ENCODE assay signal across 8 mouse cellular contexts in the genomic region with DNA sequence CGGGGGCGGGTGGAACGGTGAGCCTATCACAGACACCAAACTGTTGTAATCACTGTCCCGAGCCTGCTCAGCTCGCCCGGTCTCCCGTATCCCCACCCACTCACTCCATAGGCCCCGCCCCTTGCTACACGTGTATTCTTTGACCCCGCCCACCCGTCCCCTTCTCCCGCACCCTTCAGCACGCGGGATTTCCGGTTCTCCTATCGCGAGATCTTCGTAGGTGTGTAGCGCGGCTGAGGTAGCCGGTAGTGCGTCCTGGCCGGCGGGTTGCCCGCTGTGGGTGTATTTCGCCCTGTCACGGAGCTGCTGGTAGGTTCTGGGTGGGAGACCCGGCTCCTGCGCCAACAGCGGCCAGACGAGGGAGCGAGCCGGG. TPM values are rescaled to one million over a fixed set of nuclear protein-coding genes. Genes with fewer than 3 reads are reported as not detected.
A peak's percentile ranks its signal among the peaks of the same experiment; 100 is the strongest.
DNase-seq lines count a peak whose midpoint lies in the region; ATAC-seq lines count a peak whose summit lies in the region.

A gene (plus strand): TSS at position 172 of the 373 bp plus-strand sequence.

- peak within 1 kb of the TSS; percentile 97 for H3K27ac ChIP-seq in heart, embryonic 10.5 days
- peak within 1 kb of the TSS; percentile 94 for H3K27ac ChIP-seq in kidney, embryonic 15.5 days

- peaks cover 7% of the 10 kb centered on the region; the same call in 1 of the 2 replicates for H3K4me1 ChIP-seq in heart, embryonic 10.5 days
- H3K4me1 ChIP-seq in kidney, embryonic 15.5 days, result peaks cover 14% of the 10 kb centered on the region

- peak; percentile 91 for DNase-seq in B cell, adult 2 months
- DNase-seq in brain, adult 2 months (ENCODE audit: low read depth, low spot score), result peak; percentile 97
- DNase-seq in heart, embryonic 10.5 days (ENCODE audit: low spot score), result peak; percentile 98
- peak; percentile 98 for DNase-seq in liver
- DNase-seq in spleen, postnatal 4 days (ENCODE audit: low spot score in 2 of 2), result peak; percentile 90 to 95

- H3K9ac ChIP-seq in kidney, embryonic 15.5 days, result peak within 1 kb of the TSS; percentile 81

- peak within 1 kb of the TSS; percentile 82 for H3K4me2 ChIP-seq in kidney, embryonic 15.5 days

- no peaks in the 10 kb centered on the region for H3K27me3 ChIP-seq in heart, embryonic 10.5 days (ENCODE audit: insufficient read depth, poor library complexity, severe bottlenecking)
- H3K27me3 ChIP-seq in kidney, embryonic 15.5 days, result no peaks in the 10 kb centered on the region

- WGBS in heart, embryonic 10.5 days, result under 1% methylated on average over 32 of the region's 33 CpGs
- under 1% methylated on average over 33 of the region's 33 CpGs for WGBS in kidney, embryonic 15.5 days

- H3K9me3 ChIP-seq in heart, embryonic 10.5 days, result no peaks in the 10 kb centered on the region
- no peaks in the 10 kb centered on the region for H3K9me3 ChIP-seq in kidney, embryonic 15.5 days (replicated peaks)

- ATAC-seq in erythroblast, adult 5-6 weeks (replicated peaks; ENCODE audit: low FRiP score, poor library complexity, severe bottlenecking), result peak; percentile 92
- ATAC-seq in kidney, embryonic 15.5 days (replicated peaks; ENCODE audit: low FRiP score), result peak; percentile 97
- ATAC-seq in monocyte, adult 5-6 weeks (replicated peaks; ENCODE audit: insufficient number of reproducible peaks, low FRiP score, low TSS enrichment, poor library complexity, severe bottlenecking), result peak; percentile 89

- H3K36me3 ChIP-seq in heart, embryonic 10.5 days, result peaks cover 22% of the 10 kb centered on the region
- H3K36me3 ChIP-seq in kidney, embryonic 15.5 days, result peaks cover 10% of the 10 kb centered on the region; the same call in 1 of the 2 replicates

- peak within 1 kb of the TSS; percentile 98 for H3K4me3 ChIP-seq in heart, embryonic 10.5 days
- peak within 1 kb of the TSS; percentile 82 for H3K4me3 ChIP-seq in kidney, embryonic 15.5 days (replicated peaks)

RNA-seq across cellular contexts. Expression of the gene that starts here (rescaled TPM):
- 13.0 and 33.8 TPM in 2 replicates for total RNA-seq in erythroblast, adult 5-6 weeks (2015; ENCODE audit: low replicate concordance)
- 12.8 and 26.2 TPM in 2 replicates for total RNA-seq in erythroblast, adult 5-6 weeks (2017; ENCODE audit: low replicate concordance)
- polyA plus RNA-seq in heart, embryonic 10.5 days (2016; fragmentation: Nextera tagmentation; extraction: Ambion mirVana), result 139 and 149 TPM in 2 replicates
- polyA plus RNA-seq in kidney, embryonic 15.5 days (2015; fragmentation: Nextera tagmentation; extraction: Ambion mirVana), result 145 TPM in 2 replicates
- total RNA-seq in monocyte, adult 5-6 weeks (2017), result 52.2 to 127 TPM (median 83.2 TPM) in 3 replicates

Comparison
In these comparisons a context has a peak if more than half of its experiments do, and no peak if none do; other contexts are left out.
1. Peak in every context shown above with its lines: DNase-seq, ATAC-seq, H3K4me3 ChIP-seq and H3K27ac ChIP-seq.